Mouse (Mus musculus): ENCODE data around the gene Il18r1. TPM values are rescaled to one million over a fixed set of nuclear protein-coding genes. Genes with fewer than 3 reads are reported as not detected.

Gene Il18r1
- polyA plus RNA-seq, 1 experiment from 2014 or later, result 0.27 TPM

GRCm38 (mm10) chr1:40444800-40445199 lies 20.6 kb upstream of the Il18r1 start:
- H3K4me2 ChIP-seq, result no peak overlapping the region
- H3K9ac ChIP-seq, result no peak overlapping the region
- no peaks in the 10 kb centered on the region for H3K9me3 ChIP-seq (replicated peaks)
- H3K27me3 ChIP-seq, result no peaks in the 10 kb centered on the region
- H3K36me3 ChIP-seq, result no peaks in the 10 kb centered on the region
- ATAC-seq (replicated peaks; ENCODE audit: low FRiP score), result no peak
- no peaks in the 10 kb centered on the region for H3K4me1 ChIP-seq
- WGBS, result 85% methylated on average over 3 of the region's 3 CpGs
- H3K4me3 ChIP-seq (replicated peaks), result no peak overlapping the region
- no peak overlapping the region for H3K27ac ChIP-seq

- H3K4me1 ChIP-seq, result no peaks in the 10 kb centered on the region
- WGBS, result 84% methylated on average over 4 of the region's 4 CpGs
- H3K27me3 ChIP-seq, result no peaks in the 10 kb centered on the region
Observed at GRCm38 (mm10) chr1:40467306-40467705, 2.0 kb downstream of the Il18r1 start.

GRCm38 (mm10) chr1:40468805-40469204 lies 3.5 kb downstream of the Il18r1 start:
- Histone ChIP-seq H3K9ac (no peak overlapping the region), H3K27me3 (no peaks in the 10 kb centered on the region), H3K27ac (no peak overlapping the region), H3K9me3 (replicated peaks) (no peaks in the 10 kb centered on the region), H3K36me3 (no peaks in the 10 kb centered on the region), H3K4me2 (no peak overlapping the region), H3K4me3 (replicated peaks) (no peak overlapping the region), H3K4me1 (no peaks in the 10 kb centered on the region)
- WGBS, result 79% methylated on average over 2 of the region's 2 CpGs
- no peak for ATAC-seq (replicated peaks; ENCODE audit: low FRiP score)

More at GRCm38 (mm10) chr1:40467306-40467705, 2.0 kb downstream of the Il18r1 start:
- H3K9me3 ChIP-seq (replicated peaks), result no peaks in the 10 kb centered on the region
- H3K27ac ChIP-seq, result no peak overlapping the region
- no peak overlapping the region for H3K4me2 ChIP-seq
- no peak for ATAC-seq (replicated peaks; ENCODE audit: low FRiP score)
- H3K36me3 ChIP-seq, result no peaks in the 10 kb centered on the region
- H3K4me3 ChIP-seq (replicated peaks), result no peak overlapping the region
- no peak overlapping the region for H3K9ac ChIP-seq

- no peaks in the 10 kb centered on the region for H3K27me3 ChIP-seq
- no peaks in the 10 kb centered on the region for H3K9me3 ChIP-seq (replicated peaks)
- ATAC-seq (replicated peaks; ENCODE audit: low FRiP score), result no peak
- H3K27ac ChIP-seq, result no peak overlapping the region
- H3K9ac ChIP-seq, result no peak overlapping the region
- no peak overlapping the region for H3K4me3 ChIP-seq (replicated peaks)
- no peak overlapping the region for H3K4me2 ChIP-seq
- WGBS, result 89% methylated on average over 12 of the region's 12 CpGs
- no peaks in the 10 kb centered on the region for H3K4me1 ChIP-seq
- no peaks in the 10 kb centered on the region for H3K36me3 ChIP-seq
Observed at GRCm38 (mm10) chr1:40469900-40470299, 4.5 kb downstream of the Il18r1 start.

GRCm38 (mm10) chr1:40472401-40472800 lies 7.0 kb downstream of the Il18r1 start:
- no peak for ATAC-seq (replicated peaks; ENCODE audit: low FRiP score)
- H3K27ac ChIP-seq, result no peak overlapping the region
- no peaks in the 10 kb centered on the region for H3K36me3 ChIP-seq
- H3K4me2 ChIP-seq, result no peak overlapping the region
- no peak overlapping the region for H3K4me3 ChIP-seq (replicated peaks)
- H3K9me3 ChIP-seq (replicated peaks), result no peaks in the 10 kb centered on the region
- H3K27me3 ChIP-seq, result no peaks in the 10 kb centered on the region
- H3K4me1 ChIP-seq, result no peaks in the 10 kb centered on the region
- no peak overlapping the region for H3K9ac ChIP-seq
- WGBS, result 86% methylated on average over 1 of the region's 1 CpGs

GRCm38 (mm10) chr1:40473640-40474039 lies 8.3 kb downstream of the Il18r1 start:
- Histone ChIP-seq H3K4me3 (replicated peaks) (no peak overlapping the region), H3K36me3 (no peaks in the 10 kb centered on the region), H3K9ac (no peak overlapping the region), H3K9me3 (replicated peaks) (no peaks in the 10 kb centered on the region), H3K4me1 (no peaks in the 10 kb centered on the region), H3K27ac (no peak overlapping the region), H3K4me2 (no peak overlapping the region), H3K27me3 (no peaks in the 10 kb centered on the region)
- no peak for ATAC-seq (replicated peaks; ENCODE audit: low FRiP score)
- WGBS, result 85% methylated on average over 4 of the region's 4 CpGs

- H3K4me1 ChIP-seq, result no peaks in the 10 kb centered on the region
- no peaks in the 10 kb centered on the region for H3K9me3 ChIP-seq (replicated peaks)
- H3K27me3 ChIP-seq, result no peaks in the 10 kb centered on the region
- no peak overlapping the region for H3K4me3 ChIP-seq (replicated peaks)
- no peak overlapping the region for H3K4me2 ChIP-seq
- no peaks in the 10 kb centered on the region for H3K36me3 ChIP-seq
- no peak overlapping the region for H3K9ac ChIP-seq
- H3K27ac ChIP-seq, result no peak overlapping the region
- 81% methylated on average over 5 of the region's 5 CpGs for WGBS
- no peak for ATAC-seq (replicated peaks; ENCODE audit: low FRiP score)
Observed at GRCm38 (mm10) chr1:40474336-40474735, 9.0 kb downstream of the Il18r1 start.

GRCm38 (mm10) chr1:40475697-40476096 lies 10.3 kb downstream of the Il18r1 start:
- Histone ChIP-seq H3K27ac (no peak overlapping the region), H3K27me3 (no peaks in the 10 kb centered on the region), H3K9ac (no peak overlapping the region), H3K9me3 (replicated peaks) (no peaks in the 10 kb centered on the region), H3K4me2 (no peak overlapping the region), H3K36me3 (no peaks in the 10 kb centered on the region), H3K4me1 (no peaks in the 10 kb centered on the region), H3K4me3 (replicated peaks) (no peak overlapping the region)
- WGBS, result 52% methylated on average over 3 of the region's 3 CpGs
- no peak for ATAC-seq (replicated peaks; ENCODE audit: low FRiP score)

- 60% methylated on average over 4 of the region's 4 CpGs for WGBS
- no peak overlapping the region for H3K27ac ChIP-seq
- no peak for ATAC-seq (replicated peaks; ENCODE audit: low FRiP score)
Observed at GRCm38 (mm10) chr1:40476756-40477155, 11.4 kb downstream of the Il18r1 start.

GRCm38 (mm10) chr1:40479505-40479923 lies 14.2 kb downstream of the Il18r1 start:
- Histone ChIP-seq H3K9me3 (replicated peaks) (no peaks in the 10 kb centered on the region), H3K4me2 (no peak overlapping the region), H3K36me3 (no peaks in the 10 kb centered on the region), H3K4me3 (replicated peaks) (no peak overlapping the region), H3K27me3 (no peaks in the 10 kb centered on the region), H3K27ac (no peak overlapping the region), H3K4me1 (no peaks in the 10 kb centered on the region), H3K9ac (no peak overlapping the region)
- 46% methylated on average over 6 of the region's 6 CpGs for WGBS
- ATAC-seq (replicated peaks; ENCODE audit: low FRiP score), result no peak

More at GRCm38 (mm10) chr1:40476756-40477155, 11.4 kb downstream of the Il18r1 start:
- Histone ChIP-seq H3K36me3 (no peaks in the 10 kb centered on the region), H3K9ac (no peak overlapping the region), H3K4me2 (no peak overlapping the region), H3K9me3 (replicated peaks) (no peaks in the 10 kb centered on the region), H3K27me3 (no peaks in the 10 kb centered on the region), H3K4me1 (no peaks in the 10 kb centered on the region), H3K4me3 (replicated peaks) (no peak overlapping the region)

GRCm38 (mm10) chr1:40494594-40494993 lies 29.2 kb downstream of the Il18r1 start:
- no peaks in the 10 kb centered on the region for H3K9me3 ChIP-seq (replicated peaks)
- H3K4me2 ChIP-seq, result no peak overlapping the region
- no peak overlapping the region for H3K27ac ChIP-seq
- ATAC-seq (replicated peaks; ENCODE audit: low FRiP score), result no peak
- no peak overlapping the region for H3K4me3 ChIP-seq (replicated peaks)
- 87% methylated on average over 4 of the region's 4 CpGs for WGBS
- H3K27me3 ChIP-seq, result no peaks in the 10 kb centered on the region
- no peaks in the 10 kb centered on the region for H3K36me3 ChIP-seq
- H3K9ac ChIP-seq, result no peak overlapping the region
- H3K4me1 ChIP-seq, result no peaks in the 10 kb centered on the region

- H3K4me3 ChIP-seq (replicated peaks), result no peak overlapping the region
- H3K27ac ChIP-seq, result no peak overlapping the region
- H3K9me3 ChIP-seq (replicated peaks), result no peaks in the 10 kb centered on the region
- WGBS, result 91% methylated on average over 1 of the region's 1 CpGs
- no peaks in the 10 kb centered on the region for H3K27me3 ChIP-seq
- ATAC-seq (replicated peaks; ENCODE audit: low FRiP score), result no peak
- no peaks in the 10 kb centered on the region for H3K36me3 ChIP-seq
- no peak overlapping the region for H3K4me2 ChIP-seq
- no peak overlapping the region for H3K9ac ChIP-seq
- no peaks in the 10 kb centered on the region for H3K4me1 ChIP-seq
Observed at GRCm38 (mm10) chr1:40499708-40500107, 34.4 kb downstream of the Il18r1 start.

GRCm38 (mm10) chr1:40501126-40501525 lies 35.8 kb downstream of the Il18r1 start:
- ATAC-seq (replicated peaks; ENCODE audit: low FRiP score), result no peak
- WGBS, result 90% methylated on average over 4 of the region's 4 CpGs
- no peaks in the 10 kb centered on the region for H3K36me3 ChIP-seq
- no peaks in the 10 kb centered on the region for H3K4me1 ChIP-seq
- no peaks in the 10 kb centered on the region for H3K27me3 ChIP-seq
- H3K4me2 ChIP-seq, result no peak overlapping the region
- no peaks in the 10 kb centered on the region for H3K9me3 ChIP-seq (replicated peaks)
- no peak overlapping the region for H3K27ac ChIP-seq
- no peak overlapping the region for H3K4me3 ChIP-seq (replicated peaks)
- no peak overlapping the region for H3K9ac ChIP-seq
